Mouse (Mus musculus) spleen, adult 2 months (tissue): ENCODE measurements around the gene Lbr.
"Not testable (repeated sequence)": the region's sequence is repeated elsewhere in the genome, so short reads cannot be mapped to it uniquely, and the experiment has no call there.

ENCODE experiments used
- CTCF ChIP-seq: fragments of 200-500 bp; IDR thresholded peaks from 2 replicates; pipeline ENCODE4 v1.5.1; 2011; ENCODE audit warnings: mild to moderate bottlenecking, inconsistent platforms; ENCODE audit not compliant: insufficient read depth, insufficient read length, insufficient replicate concordance; ENCODE audit errors: extremely low read depth
- POLR2A ChIP-seq: fragments of 200-500 bp; IDR thresholded peaks from 2 replicates; pipeline ENCODE4 v1.6.1; 2011; ENCODE audit warnings: low read depth, low read length, inconsistent platforms

- not testable (repeated sequence) for TF ChIP-seq POLR2A, CTCF
These were observed 60.2 kb downstream of the Lbr start for GRCm38 (mm10) chr1:181782600-181782999.
